Mouse (Mus musculus): ENCODE measurements at regions not wholly inside any gene's neighbourhood (a gene's known extent, or its start where the extent isn't known, plus 50 kb on each side); places are given as distances from the start of the nearest gene placed in this dataset.

GRCm38 (mm10) chr17:87501098-87501497 lies 54.4 kb upstream of the Calm2 start:
- Histone ChIP-seq H3K27me3 (ENCODE audit: control insufficient read depth) (peaks cover 5% of the 10 kb centered on the region), H3K4me1 (ENCODE audit: control insufficient read depth) (no peaks in the 10 kb centered on the region), H3K4me3 (replicated peaks) (no peak overlapping the region), H3K36me3 (ENCODE audit: control insufficient read depth) (no peaks in the 10 kb centered on the region), H3K9me3 (ENCODE audit: control insufficient read depth, low read length) (no peaks in the 10 kb centered on the region)
- no peak for TF ChIP-seq GATA1 (IDR thresholded peaks at IDR 0.05; ENCODE audit: low read length)
- no peak for TF ChIP-seq TAL1 (IDR thresholded peaks at IDR 0.05; ENCODE audit: low read length)

DNA sequence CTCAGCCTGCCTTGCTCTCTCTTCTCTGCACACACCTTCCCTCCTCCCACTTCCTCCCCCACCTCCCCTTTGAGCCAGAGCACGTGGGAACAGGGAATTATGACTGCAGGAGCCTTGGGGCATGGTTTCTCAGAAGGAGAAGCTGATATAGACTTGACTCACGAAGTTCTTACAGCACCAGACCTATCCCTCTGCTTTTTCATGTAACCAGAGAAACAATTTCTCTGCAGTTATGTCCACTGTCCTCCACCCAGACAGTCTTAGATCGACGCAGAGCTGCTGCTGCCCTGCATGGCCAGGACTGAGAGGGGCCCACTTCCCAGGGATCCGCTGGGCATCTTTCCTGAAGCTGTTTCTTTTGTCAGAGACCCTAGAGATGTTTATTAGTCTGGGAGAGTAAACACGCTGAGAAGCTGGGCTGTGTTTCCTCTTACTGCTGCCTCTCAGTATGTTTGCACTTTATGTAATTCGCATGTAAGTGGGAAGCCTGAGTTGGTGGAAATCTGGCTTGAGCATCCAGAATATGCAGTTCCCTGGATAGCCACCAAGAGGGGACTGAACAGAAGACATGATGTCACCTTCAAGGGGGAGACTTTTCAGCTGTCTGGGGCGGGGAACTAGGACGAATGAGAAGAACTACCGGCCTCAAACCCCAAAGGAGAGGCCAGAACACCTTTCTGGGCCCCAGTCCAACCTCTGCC lies 55.1 kb upstream of the Calm2 start:
- peaks cover 5% of the 10 kb centered on the region for H3K27me3 ChIP-seq (ENCODE audit: control insufficient read depth)
- H3K9me3 ChIP-seq (ENCODE audit: control insufficient read depth, low read length): no peaks in the 10 kb centered on the region
- no peaks in the 10 kb centered on the region for H3K36me3 ChIP-seq (ENCODE audit: control insufficient read depth)
- H3K4me3 ChIP-seq (replicated peaks): no peak overlapping the region
- H3K4me1 ChIP-seq (ENCODE audit: control insufficient read depth): no peaks in the 10 kb centered on the region
- TF ChIP-seq TAL1 (IDR thresholded peaks at IDR 0.05; ENCODE audit: low read length) (no peak), GATA1 (IDR thresholded peaks at IDR 0.05; ENCODE audit: low read length) (no peak)

DNA sequence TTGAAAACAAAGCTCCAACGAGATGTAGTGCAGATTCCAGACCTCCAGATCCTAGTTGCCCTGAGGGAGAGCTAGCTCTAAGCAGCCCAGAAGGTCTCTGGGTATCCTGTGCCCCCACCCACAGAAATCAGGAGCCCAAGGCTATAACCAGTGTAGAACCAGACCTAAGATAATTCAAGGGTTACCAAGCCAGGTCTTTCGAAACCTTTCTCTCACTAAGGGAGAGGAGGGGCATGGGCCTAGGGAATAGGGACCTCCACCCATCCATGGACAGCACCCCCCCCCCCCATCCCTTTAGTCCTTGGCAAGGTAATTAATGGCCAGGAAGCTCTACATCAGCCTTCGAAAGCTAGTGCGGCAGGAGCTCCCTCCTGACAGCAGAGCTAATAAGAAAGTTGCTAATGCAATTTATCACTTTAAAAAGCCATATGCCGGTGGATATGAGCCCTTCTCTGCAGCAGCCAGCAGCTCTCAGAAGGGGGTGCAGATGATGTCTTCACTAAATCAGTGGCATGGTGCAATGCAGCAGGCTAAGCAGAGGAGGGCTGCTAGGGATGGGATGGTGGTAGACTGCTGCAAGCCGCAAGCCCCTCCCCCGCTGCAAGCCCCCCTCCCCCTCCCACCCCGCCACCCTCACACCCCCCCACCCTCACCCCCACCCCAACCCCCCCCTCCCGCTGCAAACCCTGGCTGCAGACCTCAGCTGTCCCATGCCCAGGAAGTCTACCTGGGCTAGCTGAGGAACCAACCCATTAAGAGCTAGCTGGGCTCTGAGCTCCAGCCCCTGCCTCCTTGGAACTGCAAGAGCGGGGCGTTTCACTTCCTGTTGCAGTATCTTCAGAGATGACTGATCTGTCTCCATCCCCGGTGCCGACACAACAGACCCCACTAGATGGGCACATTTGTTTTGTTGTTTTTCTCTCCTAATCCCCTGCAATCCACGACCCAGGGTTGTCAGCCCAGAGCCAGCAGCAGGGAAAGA lies 55.9 kb upstream of the Calm2 start:
- no peaks in the 10 kb centered on the region for H3K9me3 ChIP-seq (ENCODE audit: control insufficient read depth, low read length)
- H3K4me1 ChIP-seq (ENCODE audit: control insufficient read depth): no peaks in the 10 kb centered on the region
- H3K4me3 ChIP-seq (replicated peaks): no peak overlapping the region
- TF ChIP-seq TAL1 (IDR thresholded peaks at IDR 0.05; ENCODE audit: low read length) (no peak), GATA1 (IDR thresholded peaks at IDR 0.05; ENCODE audit: low read length) (no peak)
- H3K27me3 ChIP-seq (ENCODE audit: control insufficient read depth): peaks cover 5% of the 10 kb centered on the region
- no peaks in the 10 kb centered on the region for H3K36me3 ChIP-seq (ENCODE audit: control insufficient read depth)

DNA sequence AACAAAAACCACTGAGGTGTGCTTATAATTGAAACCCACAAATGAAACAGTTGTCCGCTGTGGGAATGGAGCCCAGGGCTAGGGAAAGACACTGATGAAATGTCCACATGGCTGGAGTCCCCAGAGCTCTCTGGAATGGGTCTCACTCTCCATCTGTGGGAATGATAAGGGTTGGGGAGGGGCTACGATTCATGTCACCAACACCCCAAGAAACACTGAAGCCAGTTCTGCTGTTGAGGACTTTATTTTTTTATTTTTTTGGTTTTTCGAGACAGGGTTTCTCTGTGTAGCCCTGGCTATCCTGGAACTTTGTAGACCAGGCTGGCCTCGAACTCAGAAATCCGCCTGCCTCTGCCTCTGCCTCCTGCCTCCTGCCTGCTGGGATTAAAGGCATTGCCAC lies 56.8 kb upstream of the Calm2 start:
- no peak for TF ChIP-seq TAL1 (IDR thresholded peaks at IDR 0.05; ENCODE audit: low read length)
- no peak for TF ChIP-seq GATA1 (IDR thresholded peaks at IDR 0.05; ENCODE audit: low read length)
- Histone ChIP-seq H3K4me1 (ENCODE audit: control insufficient read depth) (no peaks in the 10 kb centered on the region), H3K36me3 (ENCODE audit: control insufficient read depth) (no peaks in the 10 kb centered on the region), H3K4me3 (replicated peaks) (no peak overlapping the region), H3K9me3 (ENCODE audit: control insufficient read depth, low read length) (no peaks in the 10 kb centered on the region), H3K27me3 (ENCODE audit: control insufficient read depth) (peaks cover 5% of the 10 kb centered on the region)

- Histone ChIP-seq H3K36me3 (ENCODE audit: control insufficient read depth) (no peaks in the 10 kb centered on the region), H3K4me3 (replicated peaks) (no peak overlapping the region), H3K9me3 (ENCODE audit: control insufficient read depth, low read length) (no peaks in the 10 kb centered on the region), H3K4me1 (ENCODE audit: control insufficient read depth) (no peaks in the 10 kb centered on the region), H3K27me3 (ENCODE audit: control insufficient read depth) (peaks cover 3% of the 10 kb centered on the region)
- TF ChIP-seq TAL1 (IDR thresholded peaks at IDR 0.05; ENCODE audit: low read length): no peak
- no peak for TF ChIP-seq GATA1 (IDR thresholded peaks at IDR 0.05; ENCODE audit: low read length)
Measured at GRCm38 (mm10) chr17:87504960-87505681, 58.4 kb upstream of the Calm2 start.

DNA sequence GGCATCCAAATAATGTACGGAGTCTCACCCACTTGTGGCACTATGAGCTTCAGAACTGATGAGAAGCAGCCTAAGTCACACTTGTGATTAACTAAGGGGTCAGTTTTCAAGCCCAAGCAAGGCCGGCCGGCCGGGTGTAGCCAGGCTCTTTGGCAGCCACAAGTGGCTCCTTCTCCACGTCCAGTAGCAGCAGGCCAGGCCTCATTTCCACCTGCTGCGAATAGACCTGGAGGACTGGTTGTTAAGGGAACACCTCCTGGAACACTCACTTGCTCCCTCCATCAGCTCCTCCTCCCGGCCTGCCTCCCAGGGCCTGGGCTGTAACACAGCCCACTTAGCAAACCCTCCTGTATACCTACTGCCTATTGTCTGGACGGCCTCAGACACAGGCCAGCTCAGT lies 61.1 kb upstream of the Calm2 start:
- Histone ChIP-seq H3K4me3 (replicated peaks) (no peak overlapping the region), H3K36me3 (ENCODE audit: control insufficient read depth) (no peaks in the 10 kb centered on the region), H3K9me3 (ENCODE audit: control insufficient read depth, low read length) (no peaks in the 10 kb centered on the region), H3K27me3 (ENCODE audit: control insufficient read depth) (no peaks in the 10 kb centered on the region), H3K4me1 (ENCODE audit: control insufficient read depth) (peaks cover 5% of the 10 kb centered on the region)
- no peak for TF ChIP-seq TAL1 (IDR thresholded peaks at IDR 0.05; ENCODE audit: low read length)
- TF ChIP-seq GATA1 (IDR thresholded peaks at IDR 0.05; ENCODE audit: low read length): no peak

DNA sequence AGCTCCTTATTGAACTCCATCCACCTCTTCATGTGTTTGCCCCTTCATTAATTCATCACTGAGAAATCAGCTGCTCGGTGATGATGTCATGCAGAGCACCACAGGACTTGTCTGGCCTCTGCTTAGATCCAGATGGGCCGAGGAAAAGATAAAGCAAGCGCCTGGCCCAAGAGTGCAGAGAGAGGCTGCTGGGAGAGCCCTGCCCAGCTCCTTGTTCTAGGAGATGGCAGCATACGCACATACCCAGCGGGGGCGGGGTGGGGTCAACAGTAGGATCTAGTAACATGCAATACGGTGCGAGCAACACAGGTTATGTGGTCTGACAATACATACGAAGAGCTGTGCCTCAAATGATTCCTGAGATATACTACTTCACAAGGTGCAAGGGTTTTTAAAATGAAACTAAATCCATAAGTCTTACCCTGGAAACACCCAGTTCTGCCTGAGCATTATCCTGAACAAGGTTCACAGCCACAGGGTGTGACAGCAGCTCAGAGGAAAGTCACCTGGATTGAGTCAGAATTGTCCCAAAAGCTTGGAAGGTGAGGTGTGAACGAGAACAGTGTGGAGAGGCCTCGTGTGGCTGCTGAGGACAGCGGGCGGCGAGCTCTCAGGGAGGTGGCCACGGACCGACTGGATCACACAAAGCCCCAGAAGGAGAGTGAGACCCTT lies 62.0 kb upstream of the Calm2 start:
- no peak overlapping the region for H3K4me3 ChIP-seq (replicated peaks)
- no peaks in the 10 kb centered on the region for H3K36me3 ChIP-seq (ENCODE audit: control insufficient read depth)
- TF ChIP-seq TAL1 (IDR thresholded peaks at IDR 0.05; ENCODE audit: low read length): no peak
- TF ChIP-seq GATA1 (IDR thresholded peaks at IDR 0.05; ENCODE audit: low read length): no peak
- H3K27me3 ChIP-seq (ENCODE audit: control insufficient read depth): no peaks in the 10 kb centered on the region
- H3K9me3 ChIP-seq (ENCODE audit: control insufficient read depth, low read length): no peaks in the 10 kb centered on the region
- peaks cover 13% of the 10 kb centered on the region for H3K4me1 ChIP-seq (ENCODE audit: control insufficient read depth)

- H3K27me3 ChIP-seq (ENCODE audit: control insufficient read depth): no peaks in the 10 kb centered on the region
- no peaks in the 10 kb centered on the region for H3K36me3 ChIP-seq (ENCODE audit: control insufficient read depth)
- H3K9me3 ChIP-seq (ENCODE audit: control insufficient read depth, low read length): no peaks in the 10 kb centered on the region
- TF ChIP-seq TAL1 (IDR thresholded peaks at IDR 0.05; ENCODE audit: low read length): no peak
- TF ChIP-seq GATA1 (IDR thresholded peaks at IDR 0.05; ENCODE audit: low read length): no peak
- no peak overlapping the region for H3K4me3 ChIP-seq (replicated peaks)
- H3K4me1 ChIP-seq (ENCODE audit: control insufficient read depth): peaks cover 25% of the 10 kb centered on the region
Measured at GRCm38 (mm10) chr17:87512000-87512611, 65.4 kb upstream of the Calm2 start.
